Mouse (Mus musculus): ENCODE measurements around the gene Aoc3. TPM values are rescaled to one million over a fixed set of nuclear protein-coding genes. Genes with fewer than 3 reads are reported as not detected.

The Aoc3 gene
- polyA plus RNA-seq, 1 experiment from 2014 or later = 0.20 TPM

DNA sequence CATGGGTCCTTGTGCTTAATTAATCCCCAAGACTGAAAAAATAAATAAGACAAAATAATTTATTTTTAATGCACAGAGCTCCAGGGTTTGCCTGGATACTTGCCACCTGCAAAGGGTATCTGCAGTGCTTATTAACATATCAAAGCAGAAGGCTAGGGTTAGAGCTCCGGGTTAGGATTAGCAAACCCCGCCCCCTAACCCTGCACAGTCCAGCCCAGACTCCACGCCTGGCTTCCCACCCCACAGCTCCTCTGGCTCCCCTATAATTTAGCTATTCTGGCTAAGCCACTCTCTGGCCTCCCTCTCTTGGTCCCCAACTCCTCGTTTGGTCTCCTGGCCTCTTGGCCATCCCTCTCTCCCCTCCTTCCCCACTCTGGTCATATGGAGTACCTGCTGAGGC lies 51.4 kb downstream of the Aoc3 start:
- no peaks in the 10 kb centered on the region for H3K4me1 ChIP-seq
- no peaks in the 10 kb centered on the region for H3K36me3 ChIP-seq
- no peak overlapping the region for H3K4me3 ChIP-seq (replicated peaks)
- H3K27me3 ChIP-seq (replicated peaks) = no peaks in the 10 kb centered on the region
- H3K9me3 ChIP-seq (replicated peaks) = no peaks in the 10 kb centered on the region
- H3K4me2 ChIP-seq = no peak overlapping the region
- H3K9ac ChIP-seq (replicated peaks) = no peak overlapping the region
- ATAC-seq (ENCODE audit: low FRiP score) = no peak
- WGBS = 23% methylated on average over 4 of the region's 4 CpGs
- no peak overlapping the region for H3K27ac ChIP-seq (replicated peaks)

Small RNAs within 50 kb of the gene (microRNA-seq; reads per million reads assigned to microRNA genes)
- not detected for gene Gm25593

Other genes starting within 250 kb of the Aoc3 start
- 37.5 and 39.6 TPM in 2 replicates for gene Coasy, start 248.0 kb upstream of the Aoc3 start, polyA plus RNA-seq (2015; fragmentation: Nextera tagmentation; extraction: Ambion mirVana)
- gene Mlx, start 243.3 kb upstream of the Aoc3 start, polyA plus RNA-seq (2015; fragmentation: Nextera tagmentation; extraction: Ambion mirVana) = 94.2 and 96.6 TPM in 2 replicates
- 17.7 and 22.4 TPM in 2 replicates for gene Psmc3ip, start 235.2 kb upstream of the Aoc3 start, polyA plus RNA-seq (2015; fragmentation: Nextera tagmentation; extraction: Ambion mirVana)
- 23.5 and 26.0 TPM in 2 replicates for gene Retreg3, start 210.7 kb upstream of the Aoc3 start, polyA plus RNA-seq (2015; fragmentation: Nextera tagmentation; extraction: Ambion mirVana)
- gene Tubg1, start 210.7 kb upstream of the Aoc3 start, polyA plus RNA-seq (2015; fragmentation: Nextera tagmentation; extraction: Ambion mirVana) = 68.4 and 73.7 TPM in 2 replicates
- gene Tubg2, start 174.7 kb upstream of the Aoc3 start, polyA plus RNA-seq (2015; fragmentation: Nextera tagmentation; extraction: Ambion mirVana) = 49.9 and 60.7 TPM in 2 replicates
- 11.2 and 12.3 TPM in 2 replicates for gene Cntnap1, start 160.1 kb upstream of the Aoc3 start, polyA plus RNA-seq (2015; fragmentation: Nextera tagmentation; extraction: Ambion mirVana)
- gene Plekhh3, start 159.3 kb upstream of the Aoc3 start, polyA plus RNA-seq (2015; fragmentation: Nextera tagmentation; extraction: Ambion mirVana) = 9.2 and 9.5 TPM in 2 replicates
- gene Ccr10, start 155.2 kb upstream of the Aoc3 start, polyA plus RNA-seq (2015; fragmentation: Nextera tagmentation; extraction: Ambion mirVana) = 0.51 and 0.70 TPM in 2 replicates
- 25.4 and 26.1 TPM in 2 replicates for gene Ezh1, start 104.1 kb upstream of the Aoc3 start, polyA plus RNA-seq (2015; fragmentation: Nextera tagmentation; extraction: Ambion mirVana)
- gene Ramp2, start 84.6 kb upstream of the Aoc3 start, polyA plus RNA-seq (2015; fragmentation: Nextera tagmentation; extraction: Ambion mirVana) = 105 and 107 TPM in 2 replicates
- gene Vps25, start 76.9 kb upstream of the Aoc3 start, polyA plus RNA-seq (2015; fragmentation: Nextera tagmentation; extraction: Ambion mirVana) = 123 and 128 TPM in 2 replicates
- 5.1 and 7.0 TPM in 2 replicates for gene Wnk4, start 70.0 kb upstream of the Aoc3 start, polyA plus RNA-seq (2015; fragmentation: Nextera tagmentation; extraction: Ambion mirVana)
- 0.77 and 0.80 TPM in 2 replicates for gene Cntd1, start 51.6 kb upstream of the Aoc3 start, polyA plus RNA-seq (2015; fragmentation: Nextera tagmentation; extraction: Ambion mirVana)
- 213 and 237 TPM in 2 replicates for gene Coa3, start 51.5 kb upstream of the Aoc3 start, polyA plus RNA-seq (2015; fragmentation: Nextera tagmentation; extraction: Ambion mirVana)
- gene Becn1, start 28.3 kb upstream of the Aoc3 start, polyA plus RNA-seq (2015; fragmentation: Nextera tagmentation; extraction: Ambion mirVana) = 172 and 175 TPM in 2 replicates
- gene Psme3, start 14.4 kb upstream of the Aoc3 start, polyA plus RNA-seq (2015; fragmentation: Nextera tagmentation; extraction: Ambion mirVana) = 108 and 123 TPM in 2 replicates
- 1.5 and 1.7 TPM in 2 replicates for gene Aoc2, start 5.5 kb upstream of the Aoc3 start, polyA plus RNA-seq (2015; fragmentation: Nextera tagmentation; extraction: Ambion mirVana)
- gene G6pc, start 37.0 kb downstream of the Aoc3 start, polyA plus RNA-seq (2015; fragmentation: Nextera tagmentation; extraction: Ambion mirVana) = not detected in 2 replicates
- gene Aarsd1, start 87.0 kb downstream of the Aoc3 start, polyA plus RNA-seq (2015; fragmentation: Nextera tagmentation; extraction: Ambion mirVana) = 88.1 and 94.0 TPM in 2 replicates
- gene Gm27029, start 94.2 kb downstream of the Aoc3 start, polyA plus RNA-seq (2015; fragmentation: Nextera tagmentation; extraction: Ambion mirVana) = 7.7 and 10.6 TPM in 2 replicates
- 28.7 and 29.0 TPM in 2 replicates for gene Rundc1, start 94.5 kb downstream of the Aoc3 start, polyA plus RNA-seq (2015; fragmentation: Nextera tagmentation; extraction: Ambion mirVana)
- 4.3 and 4.5 TPM in 2 replicates for gene Ptges3l, start 94.7 kb downstream of the Aoc3 start, polyA plus RNA-seq (2015; fragmentation: Nextera tagmentation; extraction: Ambion mirVana)
- 245 and 254 TPM in 2 replicates for gene Rpl27, start 111.7 kb downstream of the Aoc3 start, polyA plus RNA-seq (2015; fragmentation: Nextera tagmentation; extraction: Ambion mirVana)
- 3.9 and 17.0 TPM in 2 replicates for gene Ifi35, start 117.8 kb downstream of the Aoc3 start, polyA plus RNA-seq (2015; fragmentation: Nextera tagmentation; extraction: Ambion mirVana)
- 63.6 and 71.7 TPM in 2 replicates for gene Rnd2, start 134.4 kb downstream of the Aoc3 start, polyA plus RNA-seq (2015; fragmentation: Nextera tagmentation; extraction: Ambion mirVana)
- gene Vat1, start 135.6 kb downstream of the Aoc3 start, polyA plus RNA-seq (2015; fragmentation: Nextera tagmentation; extraction: Ambion mirVana) = 95.4 and 105 TPM in 2 replicates
- 1.4 and 4.1 TPM in 2 replicates for gene Brca1, start 221.3 kb downstream of the Aoc3 start, polyA plus RNA-seq (2015; fragmentation: Nextera tagmentation; extraction: Ambion mirVana)
- 78.7 and 80.3 TPM in 2 replicates for gene Nbr1, start 221.5 kb downstream of the Aoc3 start, polyA plus RNA-seq (2015; fragmentation: Nextera tagmentation; extraction: Ambion mirVana)

Data from neural tube, embryonic 15.5 days (tissue).